Mouse (Mus musculus) embryonic facial prominence, embryonic 11.5 days (tissue): ENCODE measurements around the gene Clvs2. TPM values are rescaled to one million over a fixed set of nuclear protein-coding genes. Genes with fewer than 3 reads are reported as not detected.

ENCODE experiments used
- ATAC-seq: fragments of 200-750 bp; cut with Nextera tagmentation; replicated peaks from 2 replicates; pipeline ENCODE4 v1.8.0; 2017; ENCODE audit warnings: low read depth; ENCODE audit not compliant: insufficient number of reproducible peaks, low FRiP score, low TSS enrichment
- DNase-seq: peaks from one replicate; pipeline ENCODE4 v3.0.0-alpha.2; 2015; ENCODE audit warnings: low spot score
- H3K27ac ChIP-seq: fragments of 300-500 bp; sonication (generic); replicated peaks from 2 replicates; pipeline ENCODE4 v1.5.1; 2014; ENCODE audit warnings: mild to moderate bottlenecking, low read depth, low read length, control low read depth
- H3K27me3 ChIP-seq: fragments of 300-500 bp; sonication (generic); 2 replicates; pipeline ENCODE4 v1.6.1; 2014; ENCODE audit warnings: mild to moderate bottlenecking, low read length, moderate library complexity, mixed read lengths; ENCODE audit not compliant: control insufficient read depth, insufficient read depth
- H3K36me3 ChIP-seq: fragments of 300-500 bp; sonication (generic); replicated peaks from 2 replicates; pipeline ENCODE4 v1.6.1; 2014; ENCODE audit warnings: low read depth, mild to moderate bottlenecking, low read length, moderate library complexity, mixed read lengths; ENCODE audit not compliant: control insufficient read depth, insufficient read depth
- H3K4me1 ChIP-seq: fragments of 300-500 bp; sonication (generic); 2 replicates; pipeline ENCODE4 v1.6.1; 2014; ENCODE audit warnings: low read length, mixed read lengths; ENCODE audit not compliant: control insufficient read depth, insufficient read depth
- H3K4me2 ChIP-seq: fragments of 300-500 bp; sonication (generic); 2 replicates; pipeline ENCODE4 v1.6.1; 2014; ENCODE audit warnings: low read depth, mild to moderate bottlenecking, control low read depth, low read length, moderate library complexity
- H3K4me3 ChIP-seq: fragments of 300-500 bp; sonication (generic); 2 replicates; pipeline ENCODE4 v1.5.1; 2014; ENCODE audit warnings: low read depth, low read length, control low read depth
- H3K9ac ChIP-seq: fragments of 300-500 bp; sonication (generic); replicated peaks from 2 replicates; pipeline ENCODE4 v1.6.1; 2014; ENCODE audit warnings: mild to moderate bottlenecking, control low read depth, low read length
- H3K9me3 ChIP-seq: fragments of 300-500 bp; sonication (generic); replicated peaks from 2 replicates; pipeline ENCODE4 v1.6.1; 2016; ENCODE audit warnings: mild to moderate bottlenecking, low read length, inconsistent platforms, mixed read lengths; ENCODE audit not compliant: control insufficient read depth
- WGBS: fragments of 180-500 bp; shearing (Covaris S2); extraction: QIAGEN DNeasy Blood & Tissue Kit; methylation state at CpG from one replicate; pipeline ENCODE4 v1.1.7; 2014; 5-methylcytosine and 5-hydroxymethylcytosine counted together
- polyA plus RNA-seq: library from polyadenylated mRNA; unstranded; fragments of >200 nt; fragmentation: Nextera tagmentation; extraction: Ambion mirVana; gene quantifications from 2 replicates; pipeline ENCODE4 v1.2.1, GENCODE M21; 2014

Gene Clvs2
- polyA plus RNA-seq, 1 experiment from 2014 or later: 0.50 TPM

- H3K4me3 ChIP-seq: no peak overlapping the region
- no peak overlapping the region for H3K4me2 ChIP-seq
- WGBS: 75% methylated on average over 2 of the region's 2 CpGs
- ATAC-seq (no peak), DNase-seq (no peak)
- no peaks in the 10 kb centered on the region for H3K9me3 ChIP-seq
- H3K36me3 ChIP-seq: no peaks in the 10 kb centered on the region
- no peak overlapping the region for H3K9ac ChIP-seq
- no peaks in the 10 kb centered on the region for H3K27me3 ChIP-seq
- no peak overlapping the region for H3K27ac ChIP-seq
- H3K4me1 ChIP-seq: no peaks in the 10 kb centered on the region
Observed at GRCm38 (mm10) chr10:33587118-33587517, 37.5 kb downstream of the Clvs2 start.

GRCm38 (mm10) chr10:33558081-33558480, 66.5 kb downstream of the Clvs2 start:
- no peaks in the 10 kb centered on the region for H3K4me1 ChIP-seq

GRCm38 (mm10) chr10:33540331-33540730, 84.2 kb downstream of the Clvs2 start:
- Histone ChIP-seq H3K36me3 (no peaks in the 10 kb centered on the region), H3K4me1 (no peaks in the 10 kb centered on the region), H3K27me3 (no peaks in the 10 kb centered on the region), H3K4me2 (no peak overlapping the region), H3K4me3 (no peak overlapping the region), H3K9me3 (no peaks in the 10 kb centered on the region), H3K9ac (no peak overlapping the region), H3K27ac (no peak overlapping the region)
- DNase-seq (no peak), ATAC-seq (no peak)
- WGBS: 86% methylated on average over 4 of the region's 4 CpGs

More at GRCm38 (mm10) chr10:33558081-33558480, 66.5 kb downstream of the Clvs2 start:
- Histone ChIP-seq H3K9ac (no peak overlapping the region), H3K9me3 (no peaks in the 10 kb centered on the region), H3K36me3 (no peaks in the 10 kb centered on the region), H3K4me2 (no peak overlapping the region), H3K4me3 (no peak overlapping the region), H3K27me3 (no peaks in the 10 kb centered on the region), H3K27ac (no peak overlapping the region)
- 65% methylated on average over 3 of the region's 3 CpGs for WGBS
- DNase-seq: no peak
- ATAC-seq: no peak

Other genes starting within 250 kb of the Clvs2 start
- not detected in 2 replicates for gene Sult3a2, start 161.9 kb upstream of the Clvs2 start, polyA plus RNA-seq
- gene Sult3a1, start 233.0 kb upstream of the Clvs2 start, polyA plus RNA-seq: not detected in 2 replicates